Mouse (Mus musculus) central nervous system, embryonic 11.5 days (tissue): ENCODE results near the gene Pard6b. TPM values are rescaled to one million over a fixed set of nuclear protein-coding genes. Genes with fewer than 3 reads are reported as not detected.

Experiments used
- polyA plus RNA-seq: library from polyadenylated mRNA; depleted of rRNA; stranded (reverse); fragments of >200 nt; gene quantifications from 2 replicates; pipeline ENCODE4 v1.2.3, GENCODE M21; 2012; rRNA removed

Pard6b gene
- 6.7 and 6.9 TPM in 2 replicates for polyA plus RNA-seq

GRCm38 (mm10) chr2:168080431-168081246 is at the start of gene Pard6b:
Gene Pard6b (plus strand): TSS chr2:168081004.

Other genes with a start within 250 kb of the Pard6b start
- 40.4 and 64.7 TPM in 2 replicates for gene Ptpn1, start 148.9 kb upstream of the Pard6b start, polyA plus RNA-seq
- gene Ripor3, start 70.4 kb upstream of the Pard6b start, polyA plus RNA-seq: 3.3 and 6.0 TPM in 2 replicates
- 62.4 and 98.6 TPM in 2 replicates for gene Adnp, start 126.1 kb downstream of the Pard6b start, polyA plus RNA-seq
- 25.4 and 32.7 TPM in 2 replicates for gene Gm20716, start 149.4 kb downstream of the Pard6b start, polyA plus RNA-seq
- gene Dpm1, start 149.6 kb downstream of the Pard6b start, polyA plus RNA-seq: 18.0 and 26.2 TPM in 2 replicates
- gene Mocs3, start 149.6 kb downstream of the Pard6b start, polyA plus RNA-seq: 9.4 and 11.3 TPM in 2 replicates
- gene Kcng1, start 200.7 kb downstream of the Pard6b start, polyA plus RNA-seq: 0.65 and 0.89 TPM in 2 replicates